Mouse (Mus musculus) cerebellum, adult 11-12 months (tissue): ENCODE data around the gene Clcf1.

Experiments used
- DNase-seq: peaks from one replicate; pipeline ENCODE4 v3.0.0; 2022

Clcf1 gene

GRCm38 (mm10) chr19:4257216-4257896, 43.3 kb downstream of the Clcf1 start:
- peak; percentile 90 for DNase-seq

GRCm38 (mm10) chr19:4257897-4258252, 43.8 kb downstream of the Clcf1 start:
- DNase-seq, result no peak

GRCm38 (mm10) chr19:4261038-4261698, 47.1 kb downstream of the Clcf1 start:
- no peak for DNase-seq

- no peak for DNase-seq
Measured at GRCm38 (mm10) chr19:4262756-4263155, 48.7 kb downstream of the Clcf1 start.

GRCm38 (mm10) chr19:4263702-4264101, 49.7 kb downstream of the Clcf1 start:
- DNase-seq, result no peak

GRCm38 (mm10) chr19:4264171-4264780, 50.2 kb downstream of the Clcf1 start:
- no peak for DNase-seq

- DNase-seq, result no peak
Measured at GRCm38 (mm10) chr19:4265956-4266355, 51.9 kb downstream of the Clcf1 start.

- peak; percentile 88 for DNase-seq
Measured at GRCm38 (mm10) chr19:4268566-4269361, 54.7 kb downstream of the Clcf1 start, which contains the start of gene Ssh3. TSS of gene Ssh3 (minus strand) at chr19:4269180.

GRCm38 (mm10) chr19:4270187-4270586, 56.1 kb downstream of the Clcf1 start:
- DNase-seq, result peak; percentile 47

GRCm38 (mm10) chr19:4270972-4271371, 56.9 kb downstream of the Clcf1 start:
- DNase-seq, result peak; percentile 38
